Mouse (Mus musculus) left cerebral cortex, postnatal 10 days (tissue): ENCODE data around the gene Gclc. TPM values are rescaled to one million over a fixed set of nuclear protein-coding genes. Genes with fewer than 3 reads are reported as not detected.
"Not testable (repeated sequence)": the region's sequence is repeated elsewhere in the genome, so short reads cannot be mapped to it uniquely, and the experiment has no call there.

Source experiments
- DNase-seq, 2 experiments: peaks; one replicate each; pipeline ENCODE4 v3.0.0; 2021 to 2022; ENCODE audit warnings: low spot score in 2 of 2, mixed read lengths in 1 of 2; ENCODE audit errors: extremely low spot score in 1 of 2
- intact Hi-C: fragments of 180-260 bp; cut with DNase I; formaldehyde crosslinking; loops from one replicate; pipeline ENCODE4 v1.15.1; 2025
- total RNA-seq, 2 experiments: library from RNA; stranded (reverse); gene quantifications; 2 replicates each; pipeline ENCODE4 v1.2.3; 2021

Gene Gclc
- total RNA-seq, 2 experiments from 2014 or later = 32.1 to 32.7 TPM

- DNase-seq = no peak
- intact Hi-C loops = no loop called here
These were observed 16.9 kb upstream of the Gclc start for GRCm38 (mm10) chr9:77737298-77738041.

GRCm38 (mm10) chr9:77741452-77741851, 12.9 kb upstream of the Gclc start:
- DNase-seq = no peak
- intact Hi-C loops = no loop called here

GRCm38 (mm10) chr9:77744798-77745197, 9.5 kb upstream of the Gclc start:
- intact Hi-C loops = no loop called here
- no peak for DNase-seq

GRCm38 (mm10) chr9:77746315-77746714, 8.0 kb upstream of the Gclc start:
- intact Hi-C loops = no loop called here

GRCm38 (mm10) chr9:77748292-77748691, 6.0 kb upstream of the Gclc start:
- DNase-seq, intact Hi-C loops: not testable (repeated sequence)

More at GRCm38 (mm10) chr9:77746315-77746714, 8.0 kb upstream of the Gclc start:
- no peak for DNase-seq

GRCm38 (mm10) chr9:77750133-77751060, 3.9 kb upstream of the Gclc start:
- DNase-seq = peak; percentile 93 to 98
- intact Hi-C loops = loop anchor here (5.0 to 10.0 kb wide), 2 partner anchors 93 to 156 kb away; no protein-coding TSS in a partner anchor

GRCm38 (mm10) chr9:77751091-77751521, 3.2 kb upstream of the Gclc start:
- DNase-seq = no peak
- intact Hi-C loops = loop anchor here (5.0 to 10.0 kb wide), 2 partner anchors 94 to 156 kb away; no protein-coding TSS in a partner anchor

- intact Hi-C loops = loop anchor here (5.0 to 10.0 kb wide), 2 partner anchors 98 to 160 kb away; no protein-coding TSS in a partner anchor
- DNase-seq = peak in 1 of 2 experiments; percentile 85
These were observed 530 bp downstream of the Gclc start for GRCm38 (mm10) chr9:77754728-77755402.

- DNase-seq = no peak
- intact Hi-C loops = loop anchor here (10.0 kb wide), 1 partner anchor 161 kb away; no protein-coding TSS in a partner anchor
These were observed 1.1 kb downstream of the Gclc start for GRCm38 (mm10) chr9:77755403-77755784.

GRCm38 (mm10) chr9:77756076-77756475, 1.7 kb downstream of the Gclc start:
- DNase-seq = no peak
- intact Hi-C loops = loop anchor here (10.0 kb wide), 1 partner anchor 161 kb away; no protein-coding TSS in a partner anchor

- intact Hi-C loops = loop anchor here (10.0 kb wide), 1 partner anchor 163 kb away; no protein-coding TSS in a partner anchor
These were observed 3.0 kb downstream of the Gclc start for GRCm38 (mm10) chr9:77757331-77757730.

GRCm38 (mm10) chr9:77758481-77758880, 4.1 kb downstream of the Gclc start:
- DNase-seq = no peak
- intact Hi-C loops = loop anchor here (10.0 kb wide), 1 partner anchor 164 kb away; no protein-coding TSS in a partner anchor

More at GRCm38 (mm10) chr9:77757331-77757730, 3.0 kb downstream of the Gclc start:
- DNase-seq = no peak

GRCm38 (mm10) chr9:77759111-77759510, 4.8 kb downstream of the Gclc start:
- no peak for DNase-seq
- intact Hi-C loops = loop anchor here (10.0 kb wide), 1 partner anchor 164 kb away; no protein-coding TSS in a partner anchor

- no peak for DNase-seq
- intact Hi-C loops = loop anchor here (10.0 kb wide), 1 partner anchor 165 kb away; no protein-coding TSS in a partner anchor
These were observed 5.4 kb downstream of the Gclc start for GRCm38 (mm10) chr9:77759756-77760155.

- DNase-seq = no peak
These were observed 11.9 kb downstream of the Gclc start for GRCm38 (mm10) chr9:77766218-77766617.

GRCm38 (mm10) chr9:77766767-77767166, 12.4 kb downstream of the Gclc start:
- DNase-seq = no peak
- intact Hi-C loops = no loop called here

More at GRCm38 (mm10) chr9:77766218-77766617, 11.9 kb downstream of the Gclc start:
- intact Hi-C loops = no loop called here

- DNase-seq = no peak
These were observed 16.6 kb downstream of the Gclc start for GRCm38 (mm10) chr9:77770909-77771308.

GRCm38 (mm10) chr9:77771330-77771729, 17.0 kb downstream of the Gclc start:
- no peak for DNase-seq

More at GRCm38 (mm10) chr9:77770909-77771308, 16.6 kb downstream of the Gclc start:
- intact Hi-C loops = no loop called here

More at GRCm38 (mm10) chr9:77771330-77771729, 17.0 kb downstream of the Gclc start:
- intact Hi-C loops = no loop called here
